Mouse (Mus musculus) heart, adult 18-20 months (tissue): ENCODE results near the gene Fam161a. TPM values are rescaled to one million over a fixed set of nuclear protein-coding genes. Genes with fewer than 3 reads are reported as not detected.

Experiments
- DNase-seq, 2 experiments: peaks; one replicate each; pipeline ENCODE4 v3.0.0; 2021 to 2022; ENCODE audit warnings: mixed read lengths in 1 of 2
- total RNA-seq, 2 experiments: library from RNA; stranded (reverse); gene quantifications; 2 replicates each; pipeline ENCODE4 v1.2.3; 2021

Gene Fam161a
- total RNA-seq, 2 experiments from 2014 or later = 1.3 to 2.6 TPM

- DNase-seq = peak; percentile 94 to 97
Measured at GRCm38 (mm10) chr11:22990393-22991126, 16.8 kb upstream of the Fam161a start, which contains the start of gene Cct4. TSS of gene Cct4 (plus strand) at chr11:22990519.

GRCm38 (mm10) chr11:22991218-22991835 lies 16.0 kb upstream of the Fam161a start:
- DNase-seq = no peak

GRCm38 (mm10) chr11:22994271-22994670 lies 13.1 kb upstream of the Fam161a start:
- no peak for DNase-seq

GRCm38 (mm10) chr11:22995461-22995860 lies 11.9 kb upstream of the Fam161a start:
- DNase-seq = no peak

GRCm38 (mm10) chr11:22998308-22998707 lies 9.0 kb upstream of the Fam161a start:
- no peak for DNase-seq

GRCm38 (mm10) chr11:23005276-23005675 lies 2.1 kb upstream of the Fam161a start:
- DNase-seq = no peak

- no peak for DNase-seq
Measured at GRCm38 (mm10) chr11:23007166-23007480, 208 bp upstream of the Fam161a start.

GRCm38 (mm10) chr11:23008181-23008823 lies 971 bp downstream of the Fam161a start:
- DNase-seq = peak; percentile 85 to 87

- DNase-seq = no peak
Measured at GRCm38 (mm10) chr11:23008824-23009200, 1.5 kb downstream of the Fam161a start.

- DNase-seq = no peak
Measured at GRCm38 (mm10) chr11:23013096-23013495, 5.8 kb downstream of the Fam161a start.

GRCm38 (mm10) chr11:23013580-23014294 lies 6.4 kb downstream of the Fam161a start:
- no peak for DNase-seq

GRCm38 (mm10) chr11:23014996-23015395 lies 7.7 kb downstream of the Fam161a start:
- DNase-seq = no peak

GRCm38 (mm10) chr11:23017943-23018342 lies 10.6 kb downstream of the Fam161a start:
- DNase-seq = no peak

- DNase-seq = peak; percentile 9 to 27
Measured at GRCm38 (mm10) chr11:23020116-23020770, 12.9 kb downstream of the Fam161a start.

- DNase-seq = no peak
Measured at GRCm38 (mm10) chr11:23020841-23021240, 13.5 kb downstream of the Fam161a start.

GRCm38 (mm10) chr11:23023155-23023554 lies 15.8 kb downstream of the Fam161a start:
- DNase-seq = no peak

- no peak for DNase-seq
Measured at GRCm38 (mm10) chr11:23024169-23024568, 16.8 kb downstream of the Fam161a start.

- DNase-seq = no peak
Measured at GRCm38 (mm10) chr11:23028957-23029356, 21.6 kb downstream of the Fam161a start.

- DNase-seq = no peak
Measured at GRCm38 (mm10) chr11:23029399-23029798, 22.1 kb downstream of the Fam161a start.

GRCm38 (mm10) chr11:23047252-23047651 lies 39.9 kb downstream of the Fam161a start:
- DNase-seq = no peak

GRCm38 (mm10) chr11:23047663-23048582 lies 40.6 kb downstream of the Fam161a start:
- peak in 1 of 2 experiments; percentile 7 for DNase-seq
